Mouse (Mus musculus) B cell, adult 67 days (primary cell): ENCODE data around the gene Svs4. TPM values are rescaled to one million over a fixed set of nuclear protein-coding genes. Genes with fewer than 3 reads are reported as not detected.

Experiments used
- total RNA-seq, 2 experiments: library from RNA; stranded (reverse); gene quantifications; 4 replicates each; pipeline ENCODE4 v1.2.4; 2023

The Svs4 gene
- total RNA-seq = not detected

GRCm38 (mm10) chr2:164278359-164278758 is at the start of gene Svs4:
Svs4 (minus strand) TSS chr2:164278459.

GRCm38 (mm10) chr2:164316451-164316850 is 38.2 kb upstream of the Svs4 start, which contains the start of gene Svs6:
Svs6 (plus strand) TSS chr2:164316751.

GRCm38 (mm10) chr2:164288968-164289367 is 10.7 kb upstream of the Svs4 start, which contains the start of gene Svs3a:
Svs3a (plus strand) TSS chr2:164289268.

GRCm38 (mm10) chr2:164256540-164256939 is 21.7 kb downstream of the Svs4 start, which contains the start of gene Svs3b:
Svs3b (minus strand) TSS chr2:164256640.

GRCm38 (mm10) chr2:164238366-164238765 is 39.9 kb downstream of the Svs4 start, which contains the start of gene Svs2:
Svs2 (minus strand) TSS chr2:164238466.

Other genes with a start within 250 kb of the Svs4 start
- gene Stk4, start 208.1 kb downstream of the Svs4 start, total RNA-seq = 100 to 1,000 TPM; 234 to 261 TPM
- gene Tomm34, start 207.3 kb downstream of the Svs4 start, total RNA-seq = 10 to 100 TPM; 79.5 to 80.2 TPM
- gene Kcns1, start 107.3 kb downstream of the Svs4 start, total RNA-seq = not detected
- not detected for gene Wfdc5, start 95.7 kb downstream of the Svs4 start, total RNA-seq
- gene Wfdc12, start 87.9 kb downstream of the Svs4 start, total RNA-seq = not detected
- not detected for gene Wfdc15a, start 78.3 kb downstream of the Svs4 start, total RNA-seq
- not detected for gene Wfdc15b, start 56.8 kb downstream of the Svs4 start, total RNA-seq
- gene Svs2, start 40.0 kb downstream of the Svs4 start, total RNA-seq = not detected
- not detected for gene Svs3b, start 21.8 kb downstream of the Svs4 start, total RNA-seq
- not detected for gene Svs3a, start 10.8 kb upstream of the Svs4 start, total RNA-seq
- gene Svs6, start 38.3 kb upstream of the Svs4 start, total RNA-seq = not detected
- not detected for gene Svs5, start 54.3 kb upstream of the Svs4 start, total RNA-seq
- gene Slpi, start 110.6 kb upstream of the Svs4 start, total RNA-seq = 1 to 10 TPM; 3.2 to 3.5 TPM
- gene Rbpjl, start 124.7 kb upstream of the Svs4 start, total RNA-seq = under 1 TPM; 0.29 to 0.59 TPM
- gene Matn4, start 126.7 kb upstream of the Svs4 start, total RNA-seq = under 1 TPM; 0.36 to 0.64 TPM
- gene Sdc4, start 165.4 kb upstream of the Svs4 start, total RNA-seq = 100 to 1,000 TPM; 156 to 168 TPM
- gene Sys1, start 178.5 kb upstream of the Svs4 start, total RNA-seq = 10 to 100 TPM; 58.9 to 62.8 TPM
- gene Gm20458, start 182.5 kb upstream of the Svs4 start, total RNA-seq = 1 to 10 TPM in 1 of 2 experiments, not detected in 1; 2.3 TPM
- not detected for gene Trp53tg5, start 195.3 kb upstream of the Svs4 start, total RNA-seq
- 1 to 10 TPM; 6.5 to 9.3 TPM for gene Dbndd2, start 207.6 kb upstream of the Svs4 start, total RNA-seq
- gene Pigt, start 219.1 kb upstream of the Svs4 start, total RNA-seq = 10 to 100 TPM; 72.9 to 79.0 TPM